Mouse (Mus musculus) hematopoietic stem cell, adult 5-6 weeks (primary cell): ENCODE data around the gene Zbtb5. TPM values are rescaled to one million over a fixed set of nuclear protein-coding genes. Genes with fewer than 3 reads are reported as not detected.
"Not testable (repeated sequence)": the region's sequence is repeated elsewhere in the genome, so short reads cannot be mapped to it uniquely, and the experiment has no call there.

ENCODE experiments used
- ATAC-seq, 2 experiments: fragments of 125-278 bp in 1 of 2; replicated peaks in 1 of 2; 2 replicates each; pipeline ENCODE4 v1.8.0; 2016 to 2017; ENCODE audit warnings: inconsistent platforms in 2 of 2, mild to moderate bottlenecking in 2 of 2, moderate number of reproducible peaks in 2 of 2, low read depth in 1 of 2, moderate TSS enrichment in 1 of 2; ENCODE audit not compliant: low FRiP score in 2 of 2, poor library complexity in 2 of 2, severe bottlenecking in 2 of 2, insufficient read depth in 1 of 2, low TSS enrichment in 1 of 2
- total RNA-seq: library from RNA; stranded (forward); fragments of 172-1452, 232-1000 nt; gene quantifications from 2 replicates; pipeline ENCODE4 v1.2.3, GENCODE M21; 2017

Gene Zbtb5
- total RNA-seq, 1 experiment from 2014 or later: 12.5 TPM

- no peak for ATAC-seq
Measured at GRCm38 (mm10) chr4:44978175-44978574, 34.0 kb downstream of the Zbtb5 start.

DNA sequence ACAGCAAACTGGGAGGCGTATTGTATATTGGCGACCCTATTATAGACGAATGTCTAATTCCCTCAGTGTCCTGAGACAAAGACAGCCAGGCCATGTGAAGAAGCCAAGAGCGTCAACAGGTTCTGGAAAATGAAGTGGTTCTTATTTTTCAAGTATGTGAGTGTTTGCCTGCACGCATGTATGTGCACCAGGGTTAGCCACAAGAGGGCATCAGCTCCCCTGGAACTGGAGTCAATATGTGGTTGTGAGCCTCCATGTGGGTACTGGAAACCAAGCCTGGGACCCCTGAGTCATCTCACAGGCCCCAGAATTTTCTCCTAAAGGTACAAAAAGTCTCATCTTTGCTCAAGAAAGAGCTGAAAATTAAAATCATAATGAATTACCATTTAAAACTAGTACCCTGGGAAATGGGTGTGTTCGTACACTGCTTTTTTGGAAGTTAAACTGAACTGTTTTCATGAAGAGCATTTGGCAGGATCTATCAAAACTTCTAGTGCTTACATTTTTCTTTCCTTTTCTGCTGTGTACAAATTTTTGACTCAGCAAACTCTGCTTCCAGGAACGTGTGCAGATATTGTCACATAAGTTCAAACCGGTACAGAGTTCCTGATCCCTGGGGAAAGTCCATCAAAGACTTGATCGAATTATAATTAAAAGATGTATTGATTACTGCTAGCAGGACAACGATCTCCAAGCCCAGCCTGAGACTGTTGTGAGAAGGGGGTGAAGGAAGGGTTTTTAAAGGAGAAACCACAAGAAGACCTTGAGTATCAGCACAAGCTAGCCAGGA, 35.1 kb downstream of the Zbtb5 start:
- ATAC-seq: no peak

- no peak for ATAC-seq
Measured at GRCm38 (mm10) chr4:44976026-44976615, 36.1 kb downstream of the Zbtb5 start.

GRCm38 (mm10) chr4:44974331-44974730, 37.9 kb downstream of the Zbtb5 start:
- no peak for ATAC-seq

DNA sequence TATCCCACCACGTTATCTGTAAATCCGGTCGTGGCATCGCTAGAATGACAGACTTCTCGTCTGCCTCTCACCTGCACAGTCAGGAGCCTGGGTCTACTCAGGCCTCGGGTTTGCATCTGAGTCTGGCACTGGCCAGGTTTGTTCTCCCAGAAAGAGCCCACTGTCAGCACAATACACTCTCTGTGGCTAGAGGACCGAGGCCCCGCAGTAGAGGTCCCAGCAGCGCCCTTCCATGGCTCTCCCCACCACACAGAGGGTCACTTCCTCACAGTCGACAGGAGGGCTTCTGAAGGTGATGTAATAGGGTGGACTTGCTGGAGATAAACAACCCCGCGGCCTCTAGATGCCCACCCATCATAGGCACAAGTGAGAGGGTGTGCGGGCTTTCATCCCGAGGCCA, 38.3 kb downstream of the Zbtb5 start:
- no peak for ATAC-seq

GRCm38 (mm10) chr4:44973450-44973849, 38.8 kb downstream of the Zbtb5 start:
- peak; percentile 91 to 96 for ATAC-seq

DNA sequence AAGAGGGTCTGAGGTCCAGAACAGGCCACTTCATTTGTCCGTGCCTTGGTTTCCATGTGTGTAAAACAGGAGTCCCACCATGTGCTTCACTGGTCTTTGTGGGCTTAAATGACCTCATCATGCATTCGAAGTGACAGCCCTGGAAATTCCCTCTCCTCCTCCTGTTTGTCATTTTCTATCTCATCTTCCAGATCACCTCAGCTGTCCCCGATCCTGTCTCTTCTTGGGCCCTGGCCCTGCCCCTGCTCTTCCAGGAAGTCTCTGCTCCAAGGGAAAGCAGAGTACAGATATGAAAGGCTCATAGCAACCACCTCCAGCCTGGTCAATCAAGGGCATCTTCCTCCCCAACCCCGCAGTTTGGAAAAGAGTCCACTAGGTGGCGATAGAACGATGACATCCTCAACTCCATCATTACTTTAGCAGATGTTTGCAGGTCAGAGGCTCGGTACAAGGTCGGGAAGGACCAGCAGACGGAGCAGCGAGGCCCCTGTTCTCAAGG, 41.6 kb downstream of the Zbtb5 start:
- peak in 1 of 2 experiments; percentile 46; a peak in 1 of 4 replicates for ATAC-seq

- no peak for ATAC-seq
Measured at GRCm38 (mm10) chr4:44970056-44970455, 42.2 kb downstream of the Zbtb5 start.

GRCm38 (mm10) chr4:44967402-44967801, 44.8 kb downstream of the Zbtb5 start:
- no peak for ATAC-seq

DNA sequence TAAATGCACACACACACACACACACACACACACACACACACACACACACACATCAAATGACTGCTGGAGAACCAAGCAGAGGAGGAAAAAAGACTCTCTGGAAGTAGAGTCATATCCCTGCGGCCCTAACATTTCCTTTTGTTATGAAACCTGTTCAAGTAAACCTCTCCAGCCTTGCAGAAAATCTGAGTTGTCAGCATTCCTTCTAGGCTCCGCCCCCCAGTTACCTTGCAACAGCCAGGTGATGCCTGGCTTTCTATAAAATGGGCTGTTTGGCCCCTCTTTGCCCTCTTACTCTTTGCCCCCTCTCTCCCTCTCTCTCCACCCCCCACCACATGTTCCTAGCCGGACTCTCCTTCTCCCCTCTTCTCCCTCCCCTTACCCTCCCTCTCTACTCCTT, 46.5 kb downstream of the Zbtb5 start:
- ATAC-seq: no peak

GRCm38 (mm10) chr4:44965175-44965574, 47.0 kb downstream of the Zbtb5 start:
- ATAC-seq: no peak

DNA sequence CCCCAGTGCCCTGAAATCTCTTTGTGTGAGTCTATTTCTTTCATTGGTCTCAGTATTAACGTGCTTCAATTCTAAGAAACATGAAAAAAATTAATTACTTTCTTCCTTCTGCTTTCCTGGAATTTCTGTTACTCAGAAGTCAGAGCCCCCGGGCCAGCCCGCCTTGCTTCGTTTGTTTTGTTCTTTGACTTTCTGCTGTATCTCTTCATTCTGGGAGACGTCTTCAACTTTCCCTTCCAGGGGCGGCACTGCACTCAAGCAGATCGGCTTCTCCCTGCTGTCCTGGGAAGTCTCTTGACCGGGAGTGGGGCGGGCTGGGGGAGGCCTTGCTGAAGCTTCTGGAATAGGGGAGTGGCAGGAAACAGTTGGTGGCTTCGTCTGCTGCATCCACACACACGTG, 49.1 kb downstream of the Zbtb5 start:
- peak in 1 of 2 experiments; percentile 27; a peak in 1 of 4 replicates for ATAC-seq

GRCm38 (mm10) chr4:44959220-44959619, 53.0 kb downstream of the Zbtb5 start:
- no peak for ATAC-seq

GRCm38 (mm10) chr4:44958776-44959175, 53.4 kb downstream of the Zbtb5 start:
- no peak for ATAC-seq

- no peak for ATAC-seq
Measured at GRCm38 (mm10) chr4:44953041-44953440, 59.2 kb downstream of the Zbtb5 start.

DNA sequence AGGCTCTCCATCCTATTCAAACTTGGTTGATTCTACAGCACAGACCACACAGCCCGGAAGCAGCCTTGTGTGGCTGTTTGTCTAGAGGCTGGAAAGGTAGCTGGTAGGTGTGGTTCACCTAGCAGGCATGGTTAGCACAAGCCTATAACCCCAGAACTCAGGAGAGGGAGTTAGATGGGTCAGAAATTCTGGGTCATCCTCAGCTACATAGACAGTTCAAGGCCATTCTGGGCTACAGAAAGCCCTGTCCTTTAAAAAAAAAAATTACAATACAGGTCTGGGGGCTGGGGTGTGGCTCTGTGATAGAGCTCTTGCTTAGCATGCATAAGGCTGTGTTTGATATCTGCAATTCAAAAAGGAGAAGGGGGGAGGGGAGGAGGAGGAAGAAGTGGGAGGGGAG, 63.9 kb downstream of the Zbtb5 start:
- no peak for ATAC-seq

DNA sequence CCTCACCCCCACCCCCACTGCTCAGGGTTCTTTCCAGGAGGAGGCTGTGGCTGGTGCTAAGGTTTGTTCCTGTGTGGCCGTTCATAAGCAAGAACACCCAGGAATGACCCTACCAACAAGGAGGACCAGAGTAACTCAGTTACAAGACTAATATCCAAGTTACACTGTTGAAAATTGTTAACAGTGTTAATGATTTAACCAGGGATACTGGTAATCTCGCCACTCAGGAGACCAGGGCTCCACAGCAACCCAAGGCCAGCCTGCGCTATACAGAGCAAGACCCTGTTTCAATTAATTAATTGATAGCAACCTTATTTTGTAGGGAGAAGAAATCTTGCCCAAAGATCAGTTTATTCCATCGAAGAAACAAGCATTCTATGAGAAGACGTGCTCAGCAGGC, 64.7 kb downstream of the Zbtb5 start:
- no peak for ATAC-seq

DNA sequence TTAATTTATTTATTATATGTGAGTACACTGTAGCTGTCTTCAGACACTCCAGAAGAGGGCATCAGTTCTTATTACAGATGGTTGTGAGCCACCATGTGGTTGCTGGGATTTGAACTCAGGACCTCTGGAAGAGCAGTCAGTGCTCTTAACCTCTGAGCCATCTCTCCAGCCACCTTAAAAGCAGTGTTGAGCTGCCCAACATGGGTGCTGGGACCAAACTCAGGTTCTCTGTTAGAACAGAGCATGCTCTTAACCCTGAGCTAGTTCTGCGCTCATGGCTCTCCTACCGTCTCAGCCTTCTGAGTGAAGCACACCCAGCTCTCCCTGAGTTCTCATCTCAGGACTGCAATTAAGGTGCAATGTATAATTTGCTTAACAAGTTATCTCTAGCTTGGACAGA, 66.1 kb downstream of the Zbtb5 start:
- not testable (repeated sequence) for ATAC-seq
